Mouse (Mus musculus) cortical plate, adult 2 months (tissue): ENCODE measurements at regions not wholly inside any gene's neighbourhood (a gene's known extent, or its start where the extent isn't known, plus 50 kb on each side); places are given as distances from the start of the nearest gene placed in this dataset.

Source experiments
- CTCF ChIP-seq: fragments of 200-500 bp; IDR thresholded peaks from 2 replicates; pipeline ENCODE4 v1.5.1; 2011; ENCODE audit warnings: mild to moderate bottlenecking, control low read depth, low read length; ENCODE audit not compliant: insufficient read depth; ENCODE audit errors: extremely low read depth
- POLR2A ChIP-seq: fragments of 200-500 bp; IDR thresholded peaks from 2 replicates; pipeline ENCODE4 v1.6.1; 2011; ENCODE audit warnings: mild to moderate bottlenecking, low read length, control low read depth; ENCODE audit not compliant: insufficient read depth; ENCODE audit errors: extremely low read depth

- TF ChIP-seq POLR2A (no peak), CTCF (no peak)
Observed at GRCm38 (mm10) chr11:8214305-8214903, 449.9 kb downstream of the Tns3 start.
